Mouse (Mus musculus) cerebellum, adult 11-12 months (tissue): ENCODE measurements around the gene C2cd4c.

Source experiments
- DNase-seq: peaks from one replicate; pipeline ENCODE4 v3.0.0; 2022

C2cd4c gene

DNA sequence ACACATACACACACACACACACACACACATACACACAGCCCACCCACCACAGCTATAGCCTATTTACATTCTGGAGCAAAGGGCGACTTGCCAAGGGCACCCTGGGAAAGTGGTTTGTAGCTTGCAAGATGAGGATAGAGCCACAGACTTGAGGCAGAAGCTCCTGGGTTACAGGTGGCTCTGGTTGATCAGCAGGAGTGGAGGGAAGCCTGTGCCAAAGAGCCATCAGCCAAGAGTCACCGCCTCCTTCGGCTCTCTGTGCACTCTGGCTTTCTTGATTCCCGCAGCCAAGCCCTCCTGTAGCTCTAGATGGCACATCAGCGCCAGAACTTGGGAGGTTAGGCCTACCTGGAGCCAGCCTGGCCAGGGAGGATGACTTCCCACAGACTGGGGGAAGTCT, 2.5 kb downstream of the C2cd4c start:
- DNase-seq, result peak; percentile 38

DNA sequence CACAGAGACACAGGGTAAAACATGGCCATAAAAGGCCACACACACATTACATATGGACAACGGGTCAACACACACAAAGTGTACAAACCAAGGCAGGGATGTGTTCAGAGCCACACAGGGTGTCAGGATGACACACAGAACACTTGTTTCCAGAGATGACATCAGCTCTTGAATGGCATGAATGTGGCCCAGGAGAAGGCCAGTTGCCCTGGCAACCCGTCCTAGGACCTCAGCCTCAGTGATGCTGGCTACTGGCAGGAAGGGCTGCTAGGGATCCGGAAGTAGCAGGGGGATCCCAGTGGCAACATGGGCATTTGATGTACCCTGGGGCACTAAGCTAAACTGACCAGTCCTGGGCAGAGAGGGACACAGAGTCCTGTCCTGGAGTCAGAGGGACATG, 4.5 kb downstream of the C2cd4c start:
- no peak for DNase-seq

DNA sequence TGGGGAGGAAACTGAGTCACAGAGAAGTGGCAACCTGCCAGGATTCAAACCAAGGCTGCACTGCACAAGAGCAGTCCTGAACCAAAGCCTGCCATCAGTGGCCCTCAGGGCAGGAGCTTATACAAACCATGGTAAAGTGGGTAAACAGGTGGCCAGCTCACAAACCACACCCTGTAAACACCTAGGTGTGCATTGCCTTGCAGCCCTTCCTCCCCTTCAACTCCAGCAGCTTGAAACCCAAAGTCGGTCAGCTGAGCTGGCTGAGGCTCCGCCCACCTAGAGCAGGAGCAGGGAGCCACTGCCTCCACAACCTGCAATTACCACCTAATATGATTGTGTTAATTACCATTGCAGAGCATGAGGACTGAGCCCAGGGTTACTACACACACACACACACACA, 5.9 kb downstream of the C2cd4c start:
- DNase-seq, result no peak

DNA sequence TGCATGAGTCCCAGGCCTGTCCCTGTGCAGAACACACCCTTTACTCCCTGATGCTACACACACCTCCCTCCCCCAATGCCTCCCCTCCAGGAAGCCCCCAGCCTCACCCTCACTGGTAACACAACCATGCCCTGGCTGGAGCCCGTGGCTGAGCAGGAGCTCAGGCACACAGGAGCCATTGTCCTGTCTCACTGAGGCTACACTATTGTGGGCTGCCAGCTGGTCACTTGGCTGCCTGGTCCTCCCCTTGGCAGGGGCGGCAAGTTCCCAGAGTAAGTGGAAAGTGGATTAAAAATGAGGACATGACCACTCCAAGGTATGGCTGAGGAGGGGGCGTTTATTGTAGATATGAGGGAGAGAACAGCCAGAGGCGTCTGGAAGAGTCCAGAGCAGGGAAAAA, 7.3 kb downstream of the C2cd4c start:
- no peak for DNase-seq

DNA sequence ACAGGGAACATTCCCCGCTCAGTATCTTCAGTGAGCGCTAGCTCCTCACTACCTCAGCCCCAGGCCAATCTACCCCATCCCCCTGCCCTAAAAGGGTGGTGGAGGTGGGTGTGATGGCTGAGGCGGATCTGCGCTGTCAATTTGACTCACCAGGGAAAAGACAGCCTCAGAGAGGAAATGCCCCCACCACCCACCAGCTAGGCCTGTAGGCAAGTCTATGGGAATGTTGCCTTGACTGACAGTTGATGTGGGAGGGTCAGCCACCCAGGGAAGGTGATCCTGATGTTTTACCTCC, 15.9 kb downstream of the C2cd4c start:
- no peak for DNase-seq

DNA sequence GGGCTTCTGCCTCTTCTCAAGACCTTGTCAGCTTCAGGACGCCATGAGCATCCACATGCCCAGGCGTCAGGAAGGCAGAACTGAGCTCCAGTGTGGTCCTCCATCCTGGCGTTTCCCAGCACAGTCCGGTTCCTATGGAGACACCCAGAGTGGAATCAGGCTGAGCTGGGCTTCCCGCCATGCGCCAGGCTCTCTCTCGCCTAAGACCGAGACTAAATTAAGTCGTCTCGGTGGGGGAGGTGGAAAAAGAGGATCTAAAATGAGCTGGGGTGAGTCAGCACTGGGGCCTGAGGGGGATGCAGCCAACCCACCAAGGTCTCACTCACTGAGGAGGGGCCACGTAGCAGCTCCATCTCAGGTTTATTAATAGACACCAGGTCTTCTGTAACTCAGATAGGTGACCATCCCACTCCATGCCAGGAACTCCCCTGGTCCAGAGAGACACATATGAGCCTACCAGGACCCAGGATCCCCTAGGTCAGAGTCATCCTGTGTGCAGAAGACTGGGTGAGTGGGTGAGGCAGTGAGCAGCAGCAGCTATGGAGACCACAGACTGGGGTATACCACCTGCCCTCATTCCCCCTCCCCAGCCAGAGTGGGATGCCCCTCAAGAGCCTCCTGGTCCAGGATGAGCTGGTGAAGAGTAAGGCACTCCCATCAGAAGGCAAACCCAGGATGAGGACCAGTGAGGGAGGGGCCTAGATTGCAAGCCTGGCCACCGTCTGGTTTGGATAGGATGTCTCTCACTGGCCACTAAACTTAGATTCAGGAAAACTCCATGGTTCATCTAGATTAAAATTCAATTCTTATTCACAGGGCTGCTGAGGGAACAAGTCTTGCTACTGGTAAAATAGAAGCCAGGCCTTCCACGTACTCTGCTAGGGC, 16.5 kb downstream of the C2cd4c start:
- no peak for DNase-seq

DNA sequence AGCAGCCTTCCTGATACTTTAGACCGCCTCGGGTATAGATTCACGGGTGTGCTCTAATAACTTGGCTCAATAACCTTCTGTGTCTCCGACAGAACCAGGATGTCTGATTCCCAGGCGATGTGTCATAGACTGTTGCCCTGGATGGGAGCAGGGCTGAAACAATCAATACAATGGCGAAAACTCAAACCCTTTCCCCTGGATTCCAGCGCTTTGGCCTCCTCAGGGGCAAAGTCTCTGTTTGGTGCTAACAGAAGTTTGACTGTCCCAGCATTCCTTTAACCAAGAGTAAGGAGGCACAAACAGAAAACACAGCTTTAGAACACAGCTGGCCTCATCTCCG, 18.3 kb downstream of the C2cd4c start:
- DNase-seq, result no peak

DNA sequence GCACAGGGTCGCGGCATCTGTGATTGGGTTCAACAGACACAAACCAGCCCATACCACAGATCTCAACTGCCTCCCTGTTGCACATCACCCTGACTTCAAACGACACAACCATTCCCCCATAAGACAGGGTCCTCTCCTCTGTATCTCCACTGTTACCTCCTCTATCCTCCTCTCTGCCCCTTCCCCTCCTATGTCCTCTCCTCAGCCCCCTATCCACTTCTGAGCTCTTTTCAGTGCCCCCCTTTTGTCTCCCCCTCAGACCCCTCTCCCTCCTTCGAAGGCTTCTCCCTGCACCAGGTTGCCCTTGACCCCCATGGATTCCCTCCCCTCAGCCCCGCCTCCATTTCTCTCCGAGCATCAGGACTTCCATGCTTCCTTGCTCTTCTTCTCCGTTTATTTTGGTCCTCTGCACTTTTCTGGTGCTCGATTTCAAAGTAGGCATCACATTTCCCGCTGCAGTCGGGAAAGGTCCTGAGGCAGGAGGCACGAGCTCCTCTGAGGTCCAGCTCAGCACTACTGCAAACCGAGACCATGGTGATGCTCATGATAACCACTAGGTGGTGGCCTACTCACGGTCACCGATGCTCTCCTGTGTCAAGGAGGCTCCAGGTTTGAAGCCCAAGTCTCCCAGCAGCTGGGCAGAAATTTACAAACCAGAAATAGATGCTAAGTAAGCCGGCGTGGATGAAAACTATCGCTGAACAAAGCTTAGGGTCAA, 18.8 kb downstream of the C2cd4c start:
- peak; percentile 60 for DNase-seq

DNA sequence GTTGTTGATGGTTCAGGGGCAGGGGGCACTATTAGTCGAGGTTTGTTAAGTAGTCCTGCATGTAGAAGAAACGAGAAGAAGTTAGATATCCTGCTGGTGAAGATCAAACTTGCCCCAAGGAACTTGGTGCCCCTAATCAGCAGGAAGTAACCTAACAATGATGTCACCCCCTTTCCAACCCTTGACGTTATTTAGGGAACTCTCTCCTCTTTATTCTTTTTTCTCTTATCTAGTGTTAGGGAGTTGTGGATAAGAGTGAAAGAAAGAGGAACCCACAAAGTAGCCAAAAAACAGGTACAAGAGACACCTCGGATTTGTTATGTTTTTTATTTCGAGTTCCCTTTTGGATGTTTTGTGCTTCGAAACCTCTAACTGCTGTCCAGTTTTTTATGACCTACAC, 19.7 kb downstream of the C2cd4c start:
- no peak for DNase-seq

DNA sequence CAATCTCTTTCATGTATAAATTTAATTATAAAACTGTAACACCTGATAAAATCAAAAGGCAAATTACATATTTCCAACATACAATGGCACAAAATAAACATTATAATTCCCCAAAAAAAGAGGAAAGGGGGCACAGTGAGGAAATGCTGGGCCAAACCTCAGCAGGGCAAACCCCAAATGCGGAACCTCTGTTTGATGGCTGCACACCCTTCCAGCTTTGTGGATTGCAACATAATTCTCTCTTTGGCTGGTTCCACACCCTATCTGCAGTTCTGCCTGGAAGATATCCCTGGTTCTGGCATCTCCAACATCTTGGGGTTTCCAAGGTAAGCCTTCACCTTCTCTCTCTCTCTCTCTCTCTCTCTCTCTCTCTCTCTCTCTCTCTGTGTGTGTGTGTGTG, 23.1 kb downstream of the C2cd4c start:
- DNase-seq, result no peak

DNA sequence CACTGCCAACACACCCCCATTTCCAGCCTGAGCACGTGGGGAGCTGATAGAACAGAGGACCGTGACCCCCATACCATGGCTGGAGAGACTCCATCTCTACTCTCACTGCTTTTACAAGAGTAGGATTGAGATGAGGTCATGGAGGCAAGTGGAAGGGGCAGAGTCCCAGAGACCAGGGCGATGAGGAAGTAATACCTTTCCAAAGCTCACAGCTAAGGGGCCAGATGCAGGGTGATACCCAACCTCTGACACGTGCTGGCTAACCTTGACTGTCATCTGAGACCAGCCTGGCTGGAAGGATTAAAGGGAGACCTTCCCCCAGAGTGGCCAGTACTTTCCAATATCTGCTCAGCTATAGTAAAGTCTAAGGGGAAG, 26.1 kb downstream of the C2cd4c start:
- no peak for DNase-seq

DNA sequence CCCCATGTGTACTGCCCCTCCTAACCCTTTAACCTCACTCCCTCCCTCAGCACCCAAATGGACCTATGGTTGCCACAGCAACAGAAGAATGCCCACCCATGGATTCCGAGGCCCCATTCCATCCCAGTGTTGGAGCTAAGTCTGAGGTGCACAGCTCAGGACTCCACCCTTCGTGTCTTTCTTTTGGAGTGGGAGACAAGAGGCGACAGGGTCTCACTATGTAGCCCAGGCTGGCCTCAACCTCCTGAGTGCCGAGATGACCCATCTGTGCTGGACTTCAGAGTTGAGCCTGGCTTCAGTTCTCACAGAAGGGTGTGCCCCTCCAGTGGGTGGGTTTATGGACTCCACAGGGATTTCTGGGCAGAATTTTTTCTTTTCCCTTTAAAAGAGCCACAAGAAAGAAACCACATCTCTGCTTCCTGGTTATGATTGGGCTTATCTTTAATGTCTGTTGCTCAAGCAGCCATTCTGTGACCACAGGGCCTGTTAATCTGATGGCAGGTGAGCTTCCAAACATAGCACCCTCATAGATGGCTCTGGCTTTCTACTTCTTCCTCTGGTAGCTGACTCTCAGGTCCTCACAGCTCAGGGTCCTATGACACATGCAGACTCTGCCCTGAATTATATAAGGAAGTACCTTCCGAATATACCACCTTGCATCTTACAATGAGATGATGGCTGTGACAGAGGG, 26.6 kb downstream of the C2cd4c start, which contains the start of gene Theg:
TSS of gene Theg (minus strand) at position 271 of the 691 bp plus-strand sequence.
- DNase-seq, result no peak

DNA sequence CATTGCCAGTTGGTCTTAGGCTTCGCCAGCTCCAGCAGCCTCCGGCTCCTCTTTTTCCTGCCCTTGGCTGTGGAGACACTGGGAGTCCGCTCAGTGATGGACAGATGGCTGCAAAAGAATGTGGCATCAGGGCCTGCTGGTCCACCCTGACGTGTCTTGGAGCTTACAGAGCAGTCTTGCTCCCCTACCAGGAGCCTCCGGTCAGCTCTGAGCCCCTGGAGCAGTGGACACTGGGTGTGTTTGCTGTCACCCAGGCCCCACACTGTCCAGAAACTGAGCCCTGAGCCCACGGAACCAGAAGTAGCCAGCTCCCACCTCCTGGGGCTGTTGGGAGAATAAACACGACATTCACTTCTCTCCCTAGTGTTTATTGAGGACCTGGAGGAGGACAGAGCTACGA, 27.6 kb downstream of the C2cd4c start:
- DNase-seq, result no peak

DNA sequence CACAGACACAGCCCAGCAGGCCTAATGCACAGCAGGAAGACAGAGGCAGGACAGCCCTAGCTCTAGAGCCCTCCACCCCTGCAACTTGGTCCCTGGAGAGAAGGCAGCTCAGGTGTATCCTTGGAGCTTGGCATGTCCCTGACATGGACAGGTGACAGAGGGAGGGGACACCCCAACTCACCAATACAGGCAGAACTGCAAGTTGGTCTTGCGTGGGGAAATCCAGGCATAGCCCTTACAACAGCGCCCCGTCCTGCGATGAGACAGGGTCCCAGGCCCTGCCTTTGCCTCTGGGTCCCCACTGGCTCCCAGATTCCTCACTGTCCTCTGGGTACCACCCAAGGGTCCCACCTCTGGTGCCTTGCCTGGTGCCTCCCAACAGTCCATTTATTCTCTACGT, 28.1 kb downstream of the C2cd4c start:
- DNase-seq, result no peak

DNA sequence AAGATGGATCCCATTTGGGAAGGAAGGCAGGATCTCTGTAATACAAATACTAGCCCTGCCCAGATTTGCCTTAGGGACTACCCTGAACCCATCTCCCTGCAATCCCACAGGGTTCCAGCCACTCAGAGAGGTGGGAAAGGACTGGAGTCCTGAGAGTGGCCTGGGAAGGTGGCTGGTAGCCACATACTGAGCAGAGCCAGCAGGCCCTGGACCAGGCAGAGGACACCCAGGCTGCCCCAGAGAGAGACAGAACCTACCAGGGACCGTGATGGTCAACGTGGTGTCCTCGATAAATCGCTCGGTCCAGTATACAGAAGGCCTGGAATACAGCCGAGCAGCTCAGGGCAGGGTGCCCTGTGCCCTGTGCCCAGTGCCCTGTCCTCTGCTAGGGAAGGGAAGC, 28.7 kb downstream of the C2cd4c start:
- no peak for DNase-seq

DNA sequence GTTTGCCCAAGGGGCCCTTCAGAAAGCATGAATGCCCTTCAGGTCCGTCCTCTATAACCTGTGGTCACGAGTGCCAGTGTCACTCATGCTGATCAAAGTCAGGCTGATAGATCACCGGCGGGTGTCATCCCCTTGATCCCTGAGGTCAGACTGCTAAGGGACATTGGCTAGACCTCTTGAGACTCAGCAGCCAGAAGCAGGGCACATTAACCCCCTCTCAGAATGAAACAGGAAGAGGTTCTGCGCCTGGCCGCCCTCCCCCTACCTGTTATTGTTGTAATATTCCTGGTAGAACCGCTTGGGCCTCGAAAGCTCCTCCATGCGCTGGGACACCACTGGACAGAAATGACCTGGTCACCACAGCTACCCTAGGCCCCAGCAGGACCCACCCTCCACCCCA, 29.4 kb downstream of the C2cd4c start:
- DNase-seq, result no peak

DNA sequence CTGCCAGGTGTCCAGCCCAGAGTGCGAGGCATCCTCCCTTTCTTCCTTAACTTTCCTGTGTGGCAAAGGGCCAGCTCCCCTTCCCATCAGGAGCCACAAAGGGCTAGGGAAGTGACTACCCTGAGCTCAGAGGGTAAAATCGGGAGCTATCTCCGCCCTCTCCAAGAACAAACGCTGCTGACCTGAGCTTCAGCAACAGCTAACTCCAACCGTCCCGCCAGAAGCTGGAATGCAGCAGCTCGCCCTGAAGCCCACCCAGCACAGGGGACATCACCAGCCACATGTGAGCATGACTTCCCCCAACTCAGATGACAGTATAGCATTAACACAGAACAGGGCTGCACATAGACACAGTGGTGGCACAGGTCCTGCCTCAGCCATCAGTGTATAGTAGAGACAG, 29.8 kb downstream of the C2cd4c start:
- DNase-seq, result no peak

DNA sequence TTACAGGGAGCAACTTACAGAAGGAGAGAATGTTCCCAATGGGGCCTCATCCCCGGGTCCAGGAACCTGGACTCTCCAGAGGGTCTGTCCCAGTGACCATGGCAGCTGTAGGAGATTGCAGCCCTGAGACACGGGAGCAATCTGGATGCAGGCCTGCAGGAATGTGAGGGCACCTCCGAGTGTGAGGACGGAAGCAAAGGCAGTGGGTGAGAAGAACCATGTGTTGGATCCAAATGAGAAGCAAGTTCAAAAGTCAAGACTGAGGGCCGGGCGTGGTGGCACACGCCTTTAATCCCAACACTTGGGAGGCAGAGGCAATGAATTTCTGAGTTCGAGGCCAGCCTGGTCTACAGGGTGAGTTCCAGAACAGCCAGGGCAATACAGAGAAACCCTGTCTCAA, 32.3 kb downstream of the C2cd4c start:
- DNase-seq, result no peak

DNA sequence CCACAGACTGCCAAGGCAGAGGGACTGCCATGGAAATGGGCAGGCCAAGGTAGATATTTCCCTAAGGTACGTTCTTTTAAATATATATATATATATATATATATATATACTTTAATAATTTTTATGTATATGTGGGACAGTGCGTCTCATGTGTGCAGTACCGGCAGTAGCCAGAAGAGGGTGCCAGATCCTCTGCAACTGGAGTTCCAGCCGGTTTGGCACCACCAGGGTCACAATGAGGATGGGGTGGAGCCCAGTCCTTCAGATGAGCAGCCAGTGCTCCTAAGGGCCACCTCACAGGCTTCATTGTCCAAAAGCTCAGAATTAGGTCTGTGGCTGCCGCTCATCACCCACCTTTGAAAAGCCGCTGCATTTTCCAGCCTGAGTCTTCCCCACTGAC, 33.0 kb downstream of the C2cd4c start:
- DNase-seq, result no peak

DNA sequence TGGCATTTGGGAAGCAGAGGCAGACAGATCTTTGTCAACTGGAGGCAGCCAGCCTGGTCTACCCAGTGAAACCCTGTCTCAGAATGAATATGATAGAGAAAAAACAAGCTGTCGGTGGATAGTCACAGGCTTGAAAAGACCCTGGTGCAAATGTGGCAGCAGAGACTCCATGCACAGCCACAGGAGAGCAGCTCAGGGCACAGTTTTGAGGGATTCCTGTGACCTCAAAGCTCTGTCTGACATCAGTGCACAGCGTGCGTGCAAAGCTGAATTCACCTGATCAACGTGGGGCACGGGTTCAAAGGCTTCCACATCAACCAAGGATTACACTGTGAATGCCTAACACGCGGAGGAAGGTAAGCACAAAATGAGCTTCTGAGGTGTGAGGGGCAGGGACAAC, 33.5 kb downstream of the C2cd4c start:
- no peak for DNase-seq

DNA sequence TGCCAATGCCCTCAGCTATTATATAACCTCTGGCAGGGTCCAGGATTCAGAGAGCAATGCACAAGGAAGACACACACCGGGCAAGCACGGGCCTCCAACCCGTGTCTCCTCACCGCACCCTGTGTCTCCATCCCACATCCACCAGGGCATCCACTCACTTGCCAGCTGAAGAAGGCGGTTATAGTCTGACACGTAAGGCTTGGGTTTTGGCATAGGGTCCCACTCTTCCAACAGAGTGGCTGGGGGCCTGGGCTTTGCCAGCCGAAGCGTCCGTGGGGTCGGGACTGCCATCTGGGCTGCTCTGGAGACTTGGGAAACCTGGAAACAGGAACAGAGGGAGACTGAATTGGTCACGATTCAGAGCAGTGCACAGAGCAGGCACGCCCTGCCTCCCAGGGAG, 34.0 kb downstream of the C2cd4c start:
- DNase-seq, result no peak

DNA sequence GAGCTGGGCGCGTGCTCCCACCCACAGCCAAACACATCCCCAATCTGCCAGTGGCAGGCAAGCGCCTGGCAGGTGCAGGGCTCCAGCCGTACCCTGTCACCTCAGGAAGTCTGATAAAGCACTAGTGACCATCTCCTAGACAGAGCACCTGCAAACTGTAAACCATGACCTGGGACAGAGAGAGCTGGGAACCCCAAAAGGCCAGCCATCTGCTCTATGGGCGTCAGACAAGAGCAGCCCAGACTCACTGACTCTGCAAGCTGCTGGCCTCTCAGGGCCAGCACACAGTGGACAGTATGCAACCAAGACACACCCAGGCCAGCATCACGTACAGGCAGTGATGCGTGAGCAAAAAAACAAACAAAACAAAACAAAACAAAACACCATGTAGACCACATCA, 34.9 kb downstream of the C2cd4c start:
- no peak for DNase-seq

DNA sequence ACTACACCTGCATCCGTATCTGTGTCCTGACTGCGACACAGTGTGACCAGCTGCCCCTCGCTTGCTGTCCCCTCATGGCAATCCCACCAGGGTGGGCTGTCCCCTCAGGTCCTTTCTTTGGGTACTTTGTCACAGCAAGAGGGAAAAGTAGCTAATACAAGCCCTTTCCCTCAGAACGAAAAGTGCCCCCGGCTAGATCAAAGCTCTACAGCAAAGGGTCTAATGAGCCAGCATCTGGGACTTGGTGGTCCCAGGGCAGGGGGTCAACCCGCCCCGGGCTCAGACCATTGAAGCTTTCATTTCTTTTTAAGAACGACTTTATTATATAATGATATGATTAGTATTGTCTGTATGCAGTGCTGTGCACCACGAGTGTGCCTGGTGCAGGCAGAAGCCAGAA, 35.5 kb downstream of the C2cd4c start:
- DNase-seq, result no peak

DNA sequence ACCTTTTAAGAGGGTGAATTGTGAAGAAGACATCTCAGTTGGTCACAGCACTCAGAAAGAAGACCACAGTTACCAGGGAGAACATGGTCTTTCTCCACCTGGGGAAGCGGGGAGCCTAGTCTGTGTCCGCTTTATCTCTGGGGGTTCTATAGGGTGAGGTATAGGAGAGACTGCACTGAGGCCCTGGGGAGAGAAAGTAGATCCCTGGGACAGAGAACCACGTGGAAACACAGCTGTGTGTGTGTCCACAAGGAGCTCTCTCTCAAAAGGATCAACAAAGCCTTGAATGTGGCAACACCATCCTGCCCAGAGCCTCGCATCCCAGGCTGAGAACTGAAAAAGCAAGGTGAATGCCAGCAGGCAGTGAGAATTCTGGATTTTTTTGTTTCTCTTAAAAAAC, 36.4 kb downstream of the C2cd4c start:
- DNase-seq, result no peak
